Mouse (Mus musculus) testis, postnatal 14 days (tissue): ENCODE measurements at regions not wholly inside any gene's neighbourhood (a gene's known extent, or its start where the extent isn't known, plus 50 kb on each side); places are given as distances from the start of the nearest gene placed in this dataset.

ENCODE experiments used
- DNase-seq: peaks from one replicate; pipeline ENCODE4 v3.0.0; 2021; ENCODE audit warnings: low spot score

GRCm38 (mm10) chr2:28287210-28287860, 94.5 kb downstream of the Olfm1 start:
- DNase-seq: no peak

- no peak for DNase-seq
These were observed 96.5 kb downstream of the Olfm1 start for GRCm38 (mm10) chr2:28289339-28289738.

- DNase-seq: no peak
These were observed 97.2 kb downstream of the Olfm1 start for GRCm38 (mm10) chr2:28289860-28290471.

GRCm38 (mm10) chr2:28294509-28294908, 101.7 kb downstream of the Olfm1 start:
- DNase-seq: peak; percentile 13

GRCm38 (mm10) chr2:28296183-28296582, 103.4 kb downstream of the Olfm1 start:
- no peak for DNase-seq

GRCm38 (mm10) chr2:28298738-28299137, 105.9 kb downstream of the Olfm1 start:
- no peak for DNase-seq

- DNase-seq: no peak
These were observed 106.6 kb downstream of the Olfm1 start for GRCm38 (mm10) chr2:28299346-28299745.

- DNase-seq: no peak
These were observed 108.5 kb downstream of the Olfm1 start for GRCm38 (mm10) chr2:28301313-28301712.

- no peak for DNase-seq
These were observed 111.1 kb downstream of the Olfm1 start for GRCm38 (mm10) chr2:28303936-28304335.

GRCm38 (mm10) chr2:28304712-28305111, 111.9 kb downstream of the Olfm1 start:
- peak; percentile 27 for DNase-seq

GRCm38 (mm10) chr2:28309122-28309521, 116.3 kb downstream of the Olfm1 start:
- no peak for DNase-seq

GRCm38 (mm10) chr2:28312212-28312611, 119.4 kb downstream of the Olfm1 start:
- DNase-seq: no peak

GRCm38 (mm10) chr2:28325502-28325901, 121.1 kb upstream of the Ppp1r26 start:
- no peak for DNase-seq

- DNase-seq: no peak
These were observed 120.5 kb upstream of the Ppp1r26 start for GRCm38 (mm10) chr2:28326056-28326455.

GRCm38 (mm10) chr2:28326682-28327081, 119.9 kb upstream of the Ppp1r26 start:
- DNase-seq: no peak

- DNase-seq: no peak
These were observed 117.5 kb upstream of the Ppp1r26 start for GRCm38 (mm10) chr2:28329130-28329529.

GRCm38 (mm10) chr2:28335141-28335789, 111.3 kb upstream of the Ppp1r26 start:
- no peak for DNase-seq

- DNase-seq: no peak
These were observed 110.8 kb upstream of the Ppp1r26 start for GRCm38 (mm10) chr2:28335810-28336209.

GRCm38 (mm10) chr2:28336349-28337309, 110.0 kb upstream of the Ppp1r26 start:
- no peak for DNase-seq

- no peak for DNase-seq
These were observed 109.0 kb upstream of the Ppp1r26 start for GRCm38 (mm10) chr2:28337561-28337960.

GRCm38 (mm10) chr2:28341304-28341703, 105.3 kb upstream of the Ppp1r26 start:
- DNase-seq: no peak

GRCm38 (mm10) chr2:28348453-28348852, 98.1 kb upstream of the Ppp1r26 start:
- DNase-seq: no peak
